Mouse (Mus musculus): ENCODE measurements around the gene C2. TPM values are rescaled to one million over a fixed set of nuclear protein-coding genes. Genes with fewer than 3 reads are reported as not detected.
A peak's percentile ranks its signal among the peaks of the same experiment; 100 is the strongest.

The C2 gene
- polyA plus RNA-seq, 1 experiment from 2014 or later: 1.5 TPM

GRCm38 (mm10) chr17:34861704-34862415 lies 36.2 kb downstream of the C2 start:
- ATAC-seq (replicated peaks): no peak
- H3K27ac ChIP-seq (replicated peaks): no peak overlapping the region
- no peaks in the 10 kb centered on the region for H3K27me3 ChIP-seq
- 72% methylated on average over 13 of the region's 13 CpGs for WGBS
- no peak overlapping the region for H3K4me3 ChIP-seq
- H3K4me2 ChIP-seq (replicated peaks): no peak overlapping the region
- H3K9ac ChIP-seq (replicated peaks): no peak overlapping the region
- peaks cover 7% of the 10 kb centered on the region; the same call in 1 of the 2 replicates for H3K36me3 ChIP-seq
- H3K9me3 ChIP-seq: no peaks in the 10 kb centered on the region
- no peaks in the 10 kb centered on the region for H3K4me1 ChIP-seq

- Histone ChIP-seq H3K9ac (replicated peaks) (no peak overlapping the region), H3K4me1 (no peaks in the 10 kb centered on the region), H3K27ac (replicated peaks) (no peak overlapping the region), H3K4me3 (no peak overlapping the region), H3K27me3 (no peaks in the 10 kb centered on the region), H3K9me3 (no peaks in the 10 kb centered on the region), H3K36me3 (peaks cover 13% of the 10 kb centered on the region; the same call in 1 of the 2 replicates), H3K4me2 (replicated peaks) (no peak overlapping the region)
- WGBS: 88% methylated on average over 9 of the region's 9 CpGs
- no peak for ATAC-seq (replicated peaks)
Observed at GRCm38 (mm10) chr17:34860514-34860913, 37.6 kb downstream of the C2 start.

- Histone ChIP-seq H3K4me3 (no peak overlapping the region), H3K9me3 (no peaks in the 10 kb centered on the region)
Observed at GRCm38 (mm10) chr17:34858670-34859069, 39.4 kb downstream of the C2 start.

GRCm38 (mm10) chr17:34855825-34856224 lies 42.2 kb downstream of the C2 start:
- Histone ChIP-seq H3K4me1 (peaks cover 14% of the 10 kb centered on the region), H3K27ac (replicated peaks) (no peak overlapping the region), H3K9me3 (no peaks in the 10 kb centered on the region), H3K4me2 (replicated peaks) (no peak overlapping the region), H3K27me3 (no peaks in the 10 kb centered on the region), H3K36me3 (peaks cover 40% of the 10 kb centered on the region), H3K4me3 (no peak overlapping the region), H3K9ac (replicated peaks) (no peak overlapping the region)
- 48% methylated on average over 3 of the region's 3 CpGs for WGBS
- ATAC-seq (replicated peaks): no peak

More at GRCm38 (mm10) chr17:34858670-34859069, 39.4 kb downstream of the C2 start:
- H3K4me2 ChIP-seq (replicated peaks): no peak overlapping the region
- peaks cover 26% of the 10 kb centered on the region for H3K36me3 ChIP-seq
- no peaks in the 10 kb centered on the region for H3K27me3 ChIP-seq
- H3K4me1 ChIP-seq: no peaks in the 10 kb centered on the region
- 78% methylated on average over 4 of the region's 4 CpGs for WGBS
- H3K27ac ChIP-seq (replicated peaks): no peak overlapping the region
- ATAC-seq (replicated peaks): no peak
- no peak overlapping the region for H3K9ac ChIP-seq (replicated peaks)

- WGBS: 74% methylated on average over 3 of the region's 3 CpGs
- Histone ChIP-seq H3K9me3 (no peaks in the 10 kb centered on the region), H3K4me2 (replicated peaks) (no peak overlapping the region), H3K27me3 (no peaks in the 10 kb centered on the region), H3K9ac (replicated peaks) (no peak overlapping the region), H3K27ac (replicated peaks) (no peak overlapping the region), H3K4me1 (peaks cover 18% of the 10 kb centered on the region), H3K36me3 (peaks cover 40% of the 10 kb centered on the region), H3K4me3 (no peak overlapping the region)
- ATAC-seq (replicated peaks): no peak
Observed at GRCm38 (mm10) chr17:34854761-34855160, 43.3 kb downstream of the C2 start.

GRCm38 (mm10) chr17:34853511-34853910 lies 44.6 kb downstream of the C2 start:
- H3K9ac ChIP-seq (replicated peaks): no peak overlapping the region
- H3K27ac ChIP-seq (replicated peaks): no peak overlapping the region
- H3K4me3 ChIP-seq: no peak overlapping the region
- no peak for ATAC-seq (replicated peaks)
- 81% methylated on average over 8 of the region's 8 CpGs for WGBS
- H3K27me3 ChIP-seq: no peaks in the 10 kb centered on the region
- H3K4me2 ChIP-seq (replicated peaks): no peak overlapping the region
- no peaks in the 10 kb centered on the region for H3K9me3 ChIP-seq
- H3K36me3 ChIP-seq: peaks cover 40% of the 10 kb centered on the region
- H3K4me1 ChIP-seq: peaks cover 29% of the 10 kb centered on the region

- WGBS: 1% methylated on average over 25 of the region's 25 CpGs
- H3K4me2 ChIP-seq (replicated peaks): peak overlapping the region; percentile 97
- peak; percentile 51; the same call in 1 of the 2 replicates for ATAC-seq (replicated peaks)
- H3K27me3 ChIP-seq: no peaks in the 10 kb centered on the region
- H3K4me3 ChIP-seq: peak overlapping the region; percentile 88
- peak overlapping the region; percentile 87 for H3K9ac ChIP-seq (replicated peaks)
- H3K27ac ChIP-seq (replicated peaks): peak overlapping the region; percentile 55; the same call in 1 of the 2 replicates
- H3K9me3 ChIP-seq: no peaks in the 10 kb centered on the region
- H3K36me3 ChIP-seq: peaks cover 53% of the 10 kb centered on the region
- H3K4me1 ChIP-seq: peaks cover 29% of the 10 kb centered on the region
Observed at GRCm38 (mm10) chr17:34850517-34851125, 47.4 kb downstream of the C2 start.

- WGBS: under 1% methylated on average over 61 of the region's 65 CpGs
- Histone ChIP-seq H3K36me3 (peaks cover 55% of the 10 kb centered on the region), H3K27me3 (no peaks in the 10 kb centered on the region), H3K9ac (replicated peaks) (peak within 1 kb of the TSS; percentile 87), H3K4me2 (replicated peaks) (peak within 1 kb of the TSS; percentile 97), H3K9me3 (no peaks in the 10 kb centered on the region), H3K4me1 (peaks cover 29% of the 10 kb centered on the region), H3K4me3 (peak within 1 kb of the TSS; percentile 88), H3K27ac (replicated peaks) (peak within 1 kb of the TSS; percentile 55; the same call in 1 of the 2 replicates)
- peak; percentile 98 for ATAC-seq (replicated peaks)
Observed at GRCm38 (mm10) chr17:34849722-34850516, 48.1 kb downstream of the C2 start, which contains the start of the genes Skiv2l and Nelfe. TSS of gene Skiv2l (minus strand) at chr17:34850210. TSS of gene Nelfe (plus strand) at chr17:34850391.

GRCm38 (mm10) chr17:34847615-34848014 lies 50.5 kb downstream of the C2 start:
- peaks cover 55% of the 10 kb centered on the region for H3K36me3 ChIP-seq
- H3K4me3 ChIP-seq: no peak overlapping the region
- H3K27me3 ChIP-seq: no peaks in the 10 kb centered on the region
- no peak overlapping the region for H3K27ac ChIP-seq (replicated peaks)
- H3K4me1 ChIP-seq: peaks cover 29% of the 10 kb centered on the region
- H3K4me2 ChIP-seq (replicated peaks): no peak overlapping the region
- no peak overlapping the region for H3K9ac ChIP-seq (replicated peaks)
- 89% methylated on average over 7 of the region's 7 CpGs for WGBS
- no peak for ATAC-seq (replicated peaks)
- H3K9me3 ChIP-seq: no peaks in the 10 kb centered on the region

- Histone ChIP-seq H3K4me2 (replicated peaks) (no peak overlapping the region), H3K4me3 (no peak overlapping the region), H3K27me3 (no peaks in the 10 kb centered on the region), H3K36me3 (peaks cover 54% of the 10 kb centered on the region), H3K9ac (replicated peaks) (no peak overlapping the region), H3K4me1 (peaks cover 29% of the 10 kb centered on the region), H3K9me3 (no peaks in the 10 kb centered on the region), H3K27ac (replicated peaks) (no peak overlapping the region)
- 89% methylated on average over 6 of the region's 6 CpGs for WGBS
- ATAC-seq (replicated peaks): no peak
Observed at GRCm38 (mm10) chr17:34847192-34847591, 50.9 kb downstream of the C2 start.

- Histone ChIP-seq H3K27ac (replicated peaks) (no peak overlapping the region), H3K27me3 (no peaks in the 10 kb centered on the region), H3K9ac (replicated peaks) (no peak overlapping the region), H3K9me3 (no peaks in the 10 kb centered on the region), H3K4me1 (peaks cover 12% of the 10 kb centered on the region), H3K4me3 (no peak overlapping the region), H3K36me3 (peaks cover 74% of the 10 kb centered on the region), H3K4me2 (replicated peaks) (no peak overlapping the region)
- no peak for ATAC-seq (replicated peaks)
- 93% methylated on average over 13 of the region's 13 CpGs for whole genome bisulfite sequencing
Observed at GRCm38 (mm10) chr17:34844884-34845283, 53.2 kb downstream of the C2 start.

Data from forebrain, embryonic 15.5 days (tissue).